Mouse (Mus musculus) gastrocnemius, adult 2 months (tissue): ENCODE data around the gene Tram2. TPM values are rescaled to one million over a fixed set of nuclear protein-coding genes. Genes with fewer than 3 reads are reported as not detected.

Source experiments
- DNase-seq: peaks from one replicate; pipeline ENCODE4 v3.0.0; 2022
- H3K27ac ChIP-seq: fragments of 200-600 bp; 2 replicates; pipeline ENCODE4 v1.8.1; 2022; ENCODE audit warnings: mild to moderate bottlenecking
- H3K4me3 ChIP-seq: fragments of 200-600 bp; 2 replicates; pipeline ENCODE4 v1.8.1; 2022; ENCODE audit warnings: mild to moderate bottlenecking, moderate library complexity
- CTCF ChIP-seq: fragments of 200-600 bp; IDR thresholded peaks from 2 replicates; pipeline ENCODE4 v1.8.1; 2022; ENCODE audit warnings: antibody characterized with exemption, mild to moderate bottlenecking, moderate library complexity
- intact Hi-C: fragments of 180-260 bp; cut with DNase I; formaldehyde crosslinking; loops from one replicate; pipeline ENCODE4 v1.15.1; 2025
- long read RNA-seq, 2 experiments: library from polyadenylated mRNA; stranded (forward); transcript quantifications; one replicate each; pipeline ENCODE4 v2.0.0; 2021
- total RNA-seq, 2 experiments: library from RNA; stranded (reverse); gene quantifications; 2 replicates each; pipeline ENCODE4 v1.2.3; 2021

Gene Tram2
- total RNA-seq = 1 to 10 TPM; 2.6 to 3.4 TPM
- long read RNA-seq, experiment 1, full-length matches to known transcripts = 1 of 2 reads
- long read RNA-seq, experiment 1, partial matches to known transcripts = 1 of 2 reads
- long read RNA-seq, experiment 1, other reads (novel, unspliced or antisense) = 0 of 2 reads
- long read RNA-seq, experiment 2, full-length matches to known transcripts = 2 of 2 reads
- long read RNA-seq, experiment 2, partial matches to known transcripts = 0 of 2 reads
- long read RNA-seq, experiment 2, other reads (novel, unspliced or antisense) = 0 of 2 reads

GRCm38 (mm10) chr1:21079217-21079773, at the start of gene Tram2:
Gene Tram2, minus strand, starts transcription at chr1:21079229.
- peak within 1 kb of the TSS; percentile 92 for H3K4me3 ChIP-seq
- H3K27ac ChIP-seq = peak within 1 kb of the TSS; percentile 91
- DNase-seq = peak; percentile 98
- no peak for TF ChIP-seq CTCF
- intact Hi-C loops = loop anchor here (2.0 to 5.0 kb wide), 2 partner anchors 72 to 258 kb away; partner anchors contain the start of gene Mcm3

- no peak for DNase-seq
- intact Hi-C loops = no loop called here
- H3K4me3 ChIP-seq = no peak overlapping the region
- no peak overlapping the region for H3K27ac ChIP-seq
- no peak for TF ChIP-seq CTCF
These were observed 45.8 kb upstream of the Tram2 start for GRCm38 (mm10) chr1:21124713-21125336.

- Histone ChIP-seq H3K4me3 (no peak overlapping the region), H3K27ac (no peak overlapping the region)
- intact Hi-C loops = loop anchor here (5.0 kb wide), 1 partner anchor 101 kb away; no protein-coding TSS in a partner anchor
- no peak for TF ChIP-seq CTCF
- DNase-seq = no peak
These were observed 24.8 kb upstream of the Tram2 start for GRCm38 (mm10) chr1:21103784-21104183.

- intact Hi-C loops = loop anchor here (1.0 to 5.0 kb wide), 4 partner anchors 21 to 162 kb away; no protein-coding TSS in a partner anchor
- H3K4me3 ChIP-seq = no peak overlapping the region
- H3K27ac ChIP-seq = no peak overlapping the region
These were observed 22.4 kb upstream of the Tram2 start for GRCm38 (mm10) chr1:21101221-21102006.

GRCm38 (mm10) chr1:21100726-21101125, 21.7 kb upstream of the Tram2 start:
- no peak overlapping the region for H3K4me3 ChIP-seq
- H3K27ac ChIP-seq = no peak overlapping the region
- no peak for DNase-seq
- intact Hi-C loops = loop anchor here (1.0 to 5.0 kb wide), 4 partner anchors 20 to 161 kb away; no protein-coding TSS in a partner anchor
- no peak for TF ChIP-seq CTCF

More at GRCm38 (mm10) chr1:21101221-21102006, 22.4 kb upstream of the Tram2 start:
- peak; percentile 89 for TF ChIP-seq CTCF
- peak; percentile 82 for DNase-seq

GRCm38 (mm10) chr1:21097001-21097989, 18.3 kb upstream of the Tram2 start:
- intact Hi-C loops = no loop called here
- peak; percentile 59 for DNase-seq

GRCm38 (mm10) chr1:21094644-21095215, 15.7 kb upstream of the Tram2 start:
- Histone ChIP-seq H3K4me3 (no peak overlapping the region), H3K27ac (no peak overlapping the region)
- TF ChIP-seq CTCF = no peak
- intact Hi-C loops = no loop called here
- no peak for DNase-seq

More at GRCm38 (mm10) chr1:21097001-21097989, 18.3 kb upstream of the Tram2 start:
- no peak for TF ChIP-seq CTCF
- peak overlapping the region; percentile 40 for H3K4me3 ChIP-seq
- peak overlapping the region; percentile 16; the same call in 1 of the 2 replicates for H3K27ac ChIP-seq

- no peak for DNase-seq
- no peak for TF ChIP-seq CTCF
- intact Hi-C loops = no loop called here
- Histone ChIP-seq H3K27ac (no peak overlapping the region), H3K4me3 (no peak overlapping the region)
These were observed 10.7 kb upstream of the Tram2 start for GRCm38 (mm10) chr1:21089661-21090117.

- TF ChIP-seq CTCF = no peak
- DNase-seq = no peak
- H3K27ac ChIP-seq = no peak overlapping the region
- H3K4me3 ChIP-seq = no peak overlapping the region
- intact Hi-C loops = no loop called here
These were observed 7.3 kb upstream of the Tram2 start for GRCm38 (mm10) chr1:21086291-21086690.

- H3K27ac ChIP-seq = no peak overlapping the region
- TF ChIP-seq CTCF = no peak
- no peak for DNase-seq
- intact Hi-C loops = no loop called here
- no peak overlapping the region for H3K4me3 ChIP-seq
These were observed 5.6 kb upstream of the Tram2 start for GRCm38 (mm10) chr1:21084661-21085060.

- no peak overlapping the region for H3K4me3 ChIP-seq
- no peak overlapping the region for H3K27ac ChIP-seq
- intact Hi-C loops = loop anchor here (2.0 kb wide), 1 partner anchor 20 kb away; no protein-coding TSS in a partner anchor
- TF ChIP-seq CTCF = no peak
- no peak for DNase-seq
These were observed 1.3 kb upstream of the Tram2 start for GRCm38 (mm10) chr1:21080362-21080761.
